Mouse (Mus musculus) stomach, postnatal 0 days (tissue): ENCODE results near the gene Gm28079. TPM values are rescaled to one million over a fixed set of nuclear protein-coding genes. Genes with fewer than 3 reads are reported as not detected.
"Not testable (repeated sequence)": the region's sequence is repeated elsewhere in the genome, so short reads cannot be mapped to it uniquely, and the experiment has no call there.

ENCODE experiments used
- ATAC-seq: fragments of 200-750 bp; cut with Nextera tagmentation; 2 replicates; pipeline ENCODE4 v1.8.0; 2017; ENCODE audit not compliant: low FRiP score, low TSS enrichment
- DNase-seq: peaks from one replicate; pipeline ENCODE4 v3.0.0-alpha.2; 2016; ENCODE audit warnings: low spot score
- H3K27ac ChIP-seq: fragments of 300-500 bp; sonication (generic); replicated peaks from 2 replicates; pipeline ENCODE4 v1.5.1; 2014; ENCODE audit warnings: mild to moderate bottlenecking, control low read depth
- H3K27me3 ChIP-seq: fragments of 300-500 bp; sonication (generic); 2 replicates; pipeline ENCODE4 v1.6.1; 2014; ENCODE audit warnings: low read length; ENCODE audit not compliant: control insufficient read depth, insufficient read depth
- H3K36me3 ChIP-seq: fragments of 300-500 bp; sonication (generic); 2 replicates; pipeline ENCODE4 v1.6.1; 2014; ENCODE audit warnings: low read length, mixed read lengths; ENCODE audit not compliant: control insufficient read depth, insufficient read depth
- H3K4me1 ChIP-seq: fragments of 300-500 bp; sonication (generic); replicated peaks from 2 replicates; pipeline ENCODE4 v1.6.1; 2014; ENCODE audit warnings: antibody characterized with exemption; ENCODE audit not compliant: control insufficient read depth, insufficient read depth
- H3K4me2 ChIP-seq: fragments of 300-500 bp; sonication (generic); replicated peaks from 2 replicates; pipeline ENCODE4 v1.6.1; 2014; ENCODE audit warnings: low read depth, mild to moderate bottlenecking, control low read depth, moderate library complexity
- H3K4me3 ChIP-seq: fragments of 300-500 bp; sonication (generic); 2 replicates; pipeline ENCODE4 v1.5.1; 2014; ENCODE audit warnings: low read depth, low read length, control low read depth
- H3K9ac ChIP-seq: fragments of 300-500 bp; sonication (generic); 2 replicates; pipeline ENCODE4 v1.6.1; 2014; ENCODE audit warnings: mild to moderate bottlenecking, low read length, control low read depth, mixed read lengths
- H3K9me3 ChIP-seq: fragments of 300-500 bp; sonication (generic); 2 replicates; pipeline ENCODE4 v1.6.1; 2016; ENCODE audit warnings: low read length; ENCODE audit not compliant: control insufficient read depth
- WGBS: fragments of 180-500 bp; shearing (Covaris S2); extraction: QIAGEN DNeasy Blood & Tissue Kit; methylation state at CpG from one replicate; pipeline ENCODE4 v1.1.7; 2014; 5-methylcytosine and 5-hydroxymethylcytosine counted together
- polyA plus RNA-seq: library from polyadenylated mRNA; unstranded; fragments of >200 nt; fragmentation: Nextera tagmentation; extraction: Ambion mirVana; gene quantifications from 2 replicates; pipeline ENCODE4 v1.2.1, GENCODE M21; 2015

Gm28079 gene
- polyA plus RNA-seq: not detected in 2 replicates

- H3K4me1 ChIP-seq, ATAC-seq: not testable (repeated sequence)
Observed at GRCm38 (mm10) chrY:70014799-70015198, at the start of gene Gm28079. TSS of gene Gm28079 (minus strand) at chrY:70014899.

More at GRCm38 (mm10) chrY:70014799-70015198, at the start of gene Gm28079:
- H3K4me2 ChIP-seq, H3K9me3 ChIP-seq, H3K9ac ChIP-seq, H3K4me3 ChIP-seq, H3K27ac ChIP-seq, DNase-seq, H3K27me3 ChIP-seq, H3K36me3 ChIP-seq: not testable (repeated sequence)
- no CpG with 5 or more reads among the region's 1 CpGs for WGBS
